Mouse (Mus musculus): Measurements from ENCODE around the gene Cntn3. TPM values are rescaled to one million over a fixed set of nuclear protein-coding genes. Genes with fewer than 3 reads are reported as not detected.
"Not testable (repeated sequence)": the region's sequence is repeated elsewhere in the genome, so short reads cannot be mapped to it uniquely, and the experiment has no call there.

The Cntn3 gene
- polyA plus RNA-seq (2014; fragmentation: Nextera tagmentation; extraction: Ambion mirVana): 0.27 and 0.39 TPM in 2 replicates

DNA sequence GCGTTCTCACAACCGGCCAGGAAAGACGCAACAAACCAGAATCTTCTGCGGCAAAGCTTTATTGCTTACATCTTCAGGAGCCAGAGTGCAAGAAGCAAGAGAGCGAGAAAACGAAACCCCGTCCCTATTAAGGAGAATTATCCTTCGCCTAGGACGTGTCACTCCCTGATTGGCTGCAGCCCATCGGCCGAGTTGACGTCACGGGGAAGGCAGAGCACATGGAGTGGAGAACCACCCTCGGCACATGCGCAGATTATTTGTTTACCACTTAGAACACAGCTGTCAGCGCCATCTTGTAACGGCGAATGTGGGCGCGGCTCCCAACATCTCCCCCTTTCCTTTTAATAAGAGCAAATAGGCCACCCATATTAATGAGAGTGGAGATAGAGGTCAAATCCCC lies at the start of gene Cntn3:
Gene Cntn3 (minus strand): TSS at position 101 of the 400 bp plus-strand sequence.
- H3K4me3 ChIP-seq (ENCODE audit: low read depth, low read length); H3K9me3 ChIP-seq (replicated peaks; ENCODE audit: control insufficient read depth, low read length); H3K27me3 ChIP-seq (ENCODE audit: control insufficient read depth, insufficient read depth, low read length); H3K4me1 ChIP-seq (ENCODE audit: control insufficient read depth, insufficient read depth, low read length); ATAC-seq (replicated peaks; ENCODE audit: insufficient number of reproducible peaks, low FRiP score, low TSS enrichment); H3K9ac ChIP-seq (ENCODE audit: low read depth, low read length); H3K27ac ChIP-seq (ENCODE audit: low read depth, low read length); H3K4me2 ChIP-seq; H3K36me3 ChIP-seq (ENCODE audit: control insufficient read depth, insufficient read depth, low read length): not testable (repeated sequence)
- 95% methylated on average over 4 of the region's 20 CpGs for WGBS (ENCODE audit: insufficient replicate concordance)

DNA sequence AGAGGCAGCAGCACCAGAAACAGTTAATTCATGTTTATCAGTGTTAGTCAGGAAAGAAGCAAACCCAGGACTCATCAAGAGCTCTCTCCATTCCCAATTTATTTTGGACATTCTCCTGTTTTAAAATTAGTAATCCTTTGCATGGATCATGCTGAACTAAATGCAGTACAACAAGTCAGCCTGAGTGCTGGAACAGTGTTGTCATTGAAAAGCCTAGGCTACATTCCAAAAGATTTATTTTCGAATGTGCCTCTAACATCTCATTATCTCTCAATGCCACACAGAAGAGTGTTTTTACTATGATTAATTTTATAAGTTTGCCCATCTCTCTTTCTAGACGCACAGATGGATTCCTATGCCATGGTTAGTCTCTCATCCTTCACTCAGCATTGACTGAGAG lies 27.9 kb upstream of the Cntn3 start:
- H3K27me3 ChIP-seq (ENCODE audit: control insufficient read depth, insufficient read depth, low read length): no peaks in the 10 kb centered on the region
- no peak overlapping the region for H3K4me3 ChIP-seq (ENCODE audit: low read depth, low read length)
- no peak overlapping the region for H3K4me2 ChIP-seq
- H3K9me3 ChIP-seq (replicated peaks; ENCODE audit: control insufficient read depth, low read length): no peaks in the 10 kb centered on the region
- no peaks in the 10 kb centered on the region for H3K36me3 ChIP-seq (ENCODE audit: control insufficient read depth, insufficient read depth, low read length)
- WGBS (ENCODE audit: insufficient replicate concordance): 69% methylated on average over 2 of the region's 2 CpGs
- H3K27ac ChIP-seq (ENCODE audit: low read depth, low read length): no peak overlapping the region
- ATAC-seq (replicated peaks; ENCODE audit: insufficient number of reproducible peaks, low FRiP score, low TSS enrichment): no peak
- H3K4me1 ChIP-seq (ENCODE audit: control insufficient read depth, insufficient read depth, low read length): no peaks in the 10 kb centered on the region
- no peak overlapping the region for H3K9ac ChIP-seq (ENCODE audit: low read depth, low read length)

DNA sequence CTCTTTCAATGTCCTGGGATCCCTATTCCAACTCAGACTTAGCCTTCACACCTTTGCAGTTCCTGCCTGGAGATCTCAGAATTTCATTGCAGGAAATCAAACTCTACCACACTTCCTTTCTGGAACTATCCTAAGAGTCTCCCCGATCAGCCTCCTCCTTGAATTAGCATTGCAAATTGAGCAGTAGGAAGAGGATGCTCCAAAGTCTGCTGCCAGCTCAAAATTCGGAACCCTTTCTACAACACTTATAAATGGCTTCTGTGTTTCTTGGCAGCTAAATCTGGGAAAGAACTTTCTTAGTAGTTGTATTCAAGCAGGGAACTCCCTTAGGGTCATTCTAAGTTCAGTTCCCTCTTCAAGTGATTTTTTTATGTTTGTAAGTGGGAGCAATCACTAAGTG lies 24.9 kb upstream of the Cntn3 start:
- no peak overlapping the region for H3K4me2 ChIP-seq
- 58% methylated on average over 2 of the region's 2 CpGs for WGBS (ENCODE audit: insufficient replicate concordance)
- H3K36me3 ChIP-seq (ENCODE audit: control insufficient read depth, insufficient read depth, low read length): no peaks in the 10 kb centered on the region
- no peak overlapping the region for H3K9ac ChIP-seq (ENCODE audit: low read depth, low read length)
- no peaks in the 10 kb centered on the region for H3K9me3 ChIP-seq (replicated peaks; ENCODE audit: control insufficient read depth, low read length)
- no peak for ATAC-seq (replicated peaks; ENCODE audit: insufficient number of reproducible peaks, low FRiP score, low TSS enrichment)
- no peak overlapping the region for H3K27ac ChIP-seq (ENCODE audit: low read depth, low read length)
- no peaks in the 10 kb centered on the region for H3K27me3 ChIP-seq (ENCODE audit: control insufficient read depth, insufficient read depth, low read length)
- no peak overlapping the region for H3K4me3 ChIP-seq (ENCODE audit: low read depth, low read length)
- H3K4me1 ChIP-seq (ENCODE audit: control insufficient read depth, insufficient read depth, low read length): no peaks in the 10 kb centered on the region

DNA sequence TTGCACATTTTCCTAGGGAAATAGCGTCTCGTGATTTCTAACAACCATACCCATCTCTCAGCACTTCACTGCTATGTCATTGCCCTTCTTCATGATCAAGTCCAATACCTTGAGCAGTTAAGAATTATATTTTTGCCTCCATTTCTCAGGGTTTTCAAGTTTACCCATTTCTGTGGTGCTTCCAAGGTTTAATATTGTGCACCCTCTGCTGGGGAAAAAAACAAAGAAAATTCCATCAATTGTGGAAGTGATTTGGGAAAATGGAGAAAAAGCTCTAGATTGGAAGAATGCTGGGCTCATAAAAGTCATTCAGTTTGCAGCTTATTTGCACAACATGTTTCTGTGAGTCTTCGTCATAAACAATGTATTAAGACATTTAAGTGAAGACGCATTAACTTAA lies 17.2 kb upstream of the Cntn3 start:
- no peaks in the 10 kb centered on the region for H3K36me3 ChIP-seq (ENCODE audit: control insufficient read depth, insufficient read depth, low read length)
- no peaks in the 10 kb centered on the region for H3K4me1 ChIP-seq (ENCODE audit: control insufficient read depth, insufficient read depth, low read length)
- WGBS (ENCODE audit: insufficient replicate concordance): 83% methylated on average over 4 of the region's 4 CpGs
- no peak overlapping the region for H3K4me2 ChIP-seq
- H3K9me3 ChIP-seq (replicated peaks; ENCODE audit: control insufficient read depth, low read length): no peaks in the 10 kb centered on the region
- H3K9ac ChIP-seq (ENCODE audit: low read depth, low read length): no peak overlapping the region
- no peak overlapping the region for H3K4me3 ChIP-seq (ENCODE audit: low read depth, low read length)
- H3K27ac ChIP-seq (ENCODE audit: low read depth, low read length): no peak overlapping the region
- H3K27me3 ChIP-seq (ENCODE audit: control insufficient read depth, insufficient read depth, low read length): no peaks in the 10 kb centered on the region
- ATAC-seq (replicated peaks; ENCODE audit: insufficient number of reproducible peaks, low FRiP score, low TSS enrichment): no peak

DNA sequence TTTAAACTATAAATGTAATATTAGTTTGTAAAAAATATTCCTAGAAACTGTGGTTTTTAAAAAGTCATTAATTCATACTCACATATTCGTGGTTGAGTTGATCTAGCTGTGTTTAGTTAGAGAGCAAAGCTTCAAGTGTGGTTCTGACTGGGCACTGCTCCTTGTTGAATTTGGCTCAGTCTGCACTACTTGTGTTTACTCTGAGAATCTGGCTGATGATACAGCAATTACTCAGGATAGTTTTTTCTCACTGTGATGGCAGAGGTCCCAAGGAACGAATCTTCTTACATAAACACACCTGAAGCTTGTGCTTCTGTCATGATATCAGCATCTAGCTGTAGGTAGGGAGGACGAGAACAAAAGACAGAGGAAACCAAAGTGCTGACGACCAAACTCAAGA lies 16.4 kb upstream of the Cntn3 start:
- no peak for ATAC-seq (replicated peaks; ENCODE audit: insufficient number of reproducible peaks, low FRiP score, low TSS enrichment)
- Histone ChIP-seq H3K4me3 (ENCODE audit: low read depth, low read length) (no peak overlapping the region), H3K36me3 (ENCODE audit: control insufficient read depth, insufficient read depth, low read length) (no peaks in the 10 kb centered on the region), H3K27ac (ENCODE audit: low read depth, low read length) (no peak overlapping the region), H3K9me3 (replicated peaks; ENCODE audit: control insufficient read depth, low read length) (no peaks in the 10 kb centered on the region), H3K9ac (ENCODE audit: low read depth, low read length) (no peak overlapping the region), H3K4me1 (ENCODE audit: control insufficient read depth, insufficient read depth, low read length) (no peaks in the 10 kb centered on the region), H3K27me3 (ENCODE audit: control insufficient read depth, insufficient read depth, low read length) (no peaks in the 10 kb centered on the region), H3K4me2 (no peak overlapping the region)
- 57% methylated on average over 4 of the region's 4 CpGs for WGBS (ENCODE audit: insufficient replicate concordance)

DNA sequence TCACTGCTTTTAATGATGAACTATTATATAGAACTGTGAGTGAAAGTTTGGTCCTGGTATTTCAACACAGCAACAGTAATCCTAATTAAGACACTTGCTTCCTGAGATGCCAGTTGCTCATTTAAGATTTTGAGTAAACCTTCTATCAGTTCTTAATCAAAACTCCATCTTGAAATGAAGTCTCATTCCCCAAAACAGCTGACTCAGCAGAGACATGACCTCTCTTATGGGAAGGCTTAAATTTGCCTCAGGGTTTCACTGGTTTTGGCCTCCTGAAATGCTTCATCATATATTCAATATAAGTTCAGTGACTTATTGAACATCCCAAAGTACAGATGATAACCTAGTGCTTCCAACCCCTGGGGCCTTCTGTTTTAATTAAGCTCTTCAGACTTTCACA lies 13.2 kb upstream of the Cntn3 start:
- no peak for ATAC-seq (replicated peaks; ENCODE audit: insufficient number of reproducible peaks, low FRiP score, low TSS enrichment)
- Histone ChIP-seq H3K9ac (ENCODE audit: low read depth, low read length) (no peak overlapping the region), H3K27me3 (ENCODE audit: control insufficient read depth, insufficient read depth, low read length) (no peaks in the 10 kb centered on the region), H3K27ac (ENCODE audit: low read depth, low read length) (no peak overlapping the region), H3K9me3 (replicated peaks; ENCODE audit: control insufficient read depth, low read length) (no peaks in the 10 kb centered on the region), H3K36me3 (ENCODE audit: control insufficient read depth, insufficient read depth, low read length) (no peaks in the 10 kb centered on the region), H3K4me3 (ENCODE audit: low read depth, low read length) (no peak overlapping the region), H3K4me1 (ENCODE audit: control insufficient read depth, insufficient read depth, low read length) (no peaks in the 10 kb centered on the region), H3K4me2 (no peak overlapping the region)

DNA sequence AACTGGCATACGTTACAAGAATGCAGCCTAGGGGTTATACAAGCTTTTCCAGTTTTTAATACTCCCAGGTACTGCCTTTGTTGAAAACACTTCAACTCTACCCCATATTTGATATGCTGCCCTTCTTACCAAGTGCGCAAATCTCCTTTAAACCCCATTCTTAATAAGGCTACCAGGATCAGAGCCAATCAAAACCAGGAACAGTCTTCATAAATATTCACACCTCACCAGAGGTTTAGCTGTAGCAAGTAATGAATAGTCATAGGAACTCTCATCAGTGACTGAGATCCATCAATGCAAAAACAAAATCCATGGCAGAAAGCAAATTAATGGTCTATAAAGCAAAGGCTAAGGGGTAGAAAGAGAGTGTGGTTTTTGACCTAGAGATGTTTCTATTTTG lies 10.7 kb upstream of the Cntn3 start:
- 84% methylated on average over 2 of the region's 2 CpGs for WGBS (ENCODE audit: insufficient replicate concordance)
- Histone ChIP-seq H3K9me3 (replicated peaks; ENCODE audit: control insufficient read depth, low read length) (no peaks in the 10 kb centered on the region), H3K4me3 (ENCODE audit: low read depth, low read length) (no peak overlapping the region), H3K4me1 (ENCODE audit: control insufficient read depth, insufficient read depth, low read length) (no peaks in the 10 kb centered on the region), H3K27ac (ENCODE audit: low read depth, low read length) (no peak overlapping the region), H3K27me3 (ENCODE audit: control insufficient read depth, insufficient read depth, low read length) (no peaks in the 10 kb centered on the region), H3K36me3 (ENCODE audit: control insufficient read depth, insufficient read depth, low read length) (no peaks in the 10 kb centered on the region), H3K4me2 (no peak overlapping the region), H3K9ac (ENCODE audit: low read depth, low read length) (no peak overlapping the region)
- no peak for ATAC-seq (replicated peaks; ENCODE audit: insufficient number of reproducible peaks, low FRiP score, low TSS enrichment)

DNA sequence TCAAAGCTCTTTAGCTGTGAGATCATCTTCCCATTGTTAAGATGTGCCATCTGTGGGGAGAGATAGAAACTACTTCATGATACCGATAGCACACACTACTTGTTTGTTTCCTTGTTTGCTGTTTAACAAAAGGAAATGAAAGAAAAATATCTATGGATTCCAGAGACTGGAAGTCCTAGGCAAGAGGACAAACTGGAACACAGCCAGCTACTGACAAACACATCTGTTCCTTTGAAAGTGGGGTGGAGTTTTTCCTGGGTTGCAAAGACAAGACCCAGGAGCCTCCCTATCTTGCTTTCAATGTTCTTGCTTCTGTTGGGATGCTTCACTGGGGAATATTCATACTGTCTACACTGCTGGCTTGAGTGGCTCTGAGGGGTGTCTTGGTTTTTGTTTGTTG lies 5.4 kb downstream of the Cntn3 start:
- Histone ChIP-seq H3K9ac (ENCODE audit: low read depth, low read length) (no peak overlapping the region), H3K9me3 (replicated peaks; ENCODE audit: control insufficient read depth, low read length) (no peaks in the 10 kb centered on the region), H3K4me2 (no peak overlapping the region), H3K4me3 (ENCODE audit: low read depth, low read length) (no peak overlapping the region), H3K27me3 (ENCODE audit: control insufficient read depth, insufficient read depth, low read length) (peaks cover 16% of the 10 kb centered on the region), H3K4me1 (ENCODE audit: control insufficient read depth, insufficient read depth, low read length) (no peaks in the 10 kb centered on the region), H3K36me3 (ENCODE audit: control insufficient read depth, insufficient read depth, low read length) (no peaks in the 10 kb centered on the region), H3K27ac (ENCODE audit: low read depth, low read length) (no peak overlapping the region)
- WGBS (ENCODE audit: insufficient replicate concordance): 53% methylated on average over 1 of the region's 1 CpGs
- ATAC-seq (replicated peaks; ENCODE audit: insufficient number of reproducible peaks, low FRiP score, low TSS enrichment): no peak

DNA sequence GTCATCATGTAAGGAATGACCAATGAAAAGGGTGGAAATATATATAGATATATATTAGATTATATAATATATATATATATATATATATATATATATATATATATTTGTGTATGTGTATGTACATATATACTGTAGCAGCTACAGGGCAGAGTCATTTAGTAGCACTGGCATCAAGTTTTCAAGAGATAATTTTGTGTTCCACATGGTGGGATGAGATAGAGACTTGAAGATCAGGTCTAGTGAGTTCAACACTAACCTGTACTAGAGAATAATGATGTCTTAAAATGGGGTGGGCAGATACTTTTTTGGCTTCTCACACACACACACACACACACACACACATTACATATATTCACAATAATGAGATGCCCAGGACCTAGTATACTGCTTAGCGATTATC lies 7.7 kb downstream of the Cntn3 start:
- 100% methylated on average over 1 of the region's 1 CpGs for WGBS (ENCODE audit: insufficient replicate concordance)
- no peak overlapping the region for H3K9ac ChIP-seq (ENCODE audit: low read depth, low read length)
- no peak overlapping the region for H3K27ac ChIP-seq (ENCODE audit: low read depth, low read length)
- peaks cover 16% of the 10 kb centered on the region for H3K27me3 ChIP-seq (ENCODE audit: control insufficient read depth, insufficient read depth, low read length)
- no peaks in the 10 kb centered on the region for H3K36me3 ChIP-seq (ENCODE audit: control insufficient read depth, insufficient read depth, low read length)
- H3K4me2 ChIP-seq: no peak overlapping the region
- no peaks in the 10 kb centered on the region for H3K9me3 ChIP-seq (replicated peaks; ENCODE audit: control insufficient read depth, low read length)
- no peaks in the 10 kb centered on the region for H3K4me1 ChIP-seq (ENCODE audit: control insufficient read depth, insufficient read depth, low read length)
- ATAC-seq (replicated peaks; ENCODE audit: insufficient number of reproducible peaks, low FRiP score, low TSS enrichment): no peak
- H3K4me3 ChIP-seq (ENCODE audit: low read depth, low read length): no peak overlapping the region
